Mouse (Mus musculus) hindbrain, embryonic 16.5 days (tissue): ENCODE measurements around the gene Gstm4. TPM values are rescaled to one million over a fixed set of nuclear protein-coding genes. Genes with fewer than 3 reads are reported as not detected.

Source experiments
- ATAC-seq: fragments of 200-750 bp; cut with Nextera tagmentation; 2 replicates; pipeline ENCODE4 v1.8.0; 2017; ENCODE audit warnings: moderate TSS enrichment, moderate library complexity
- H3K27ac ChIP-seq: fragments of 300-500 bp; sonication (generic); 2 replicates; pipeline ENCODE4 v1.5.1; 2014; ENCODE audit warnings: low read depth, mild to moderate bottlenecking, control low read depth, low read length, moderate library complexity
- H3K27me3 ChIP-seq: fragments of 300-500 bp; sonication (generic); replicated peaks from 2 replicates; pipeline ENCODE4 v1.6.1; 2014; ENCODE audit warnings: low read length; ENCODE audit not compliant: control insufficient read depth, insufficient read depth
- H3K36me3 ChIP-seq: fragments of 300-500 bp; sonication (generic); 2 replicates; pipeline ENCODE4 v1.6.1; 2014; ENCODE audit warnings: mild to moderate bottlenecking, low read length, moderate library complexity, mixed read lengths; ENCODE audit not compliant: control insufficient read depth, insufficient read depth
- H3K4me1 ChIP-seq: fragments of 300-500 bp; sonication (generic); 2 replicates; pipeline ENCODE4 v1.6.1; 2014; ENCODE audit warnings: low read depth, low read length; ENCODE audit not compliant: control insufficient read depth, insufficient read depth
- H3K4me2 ChIP-seq: fragments of 300-500 bp; sonication (generic); 2 replicates; pipeline ENCODE4 v1.6.1; 2014; ENCODE audit warnings: mild to moderate bottlenecking, low read length, control low read depth, moderate library complexity
- H3K4me3 ChIP-seq: fragments of 300-500 bp; sonication (generic); 2 replicates; pipeline ENCODE4 v1.5.1; 2014; ENCODE audit warnings: mild to moderate bottlenecking, low read length, control low read depth, moderate library complexity
- H3K9ac ChIP-seq: fragments of 300-500 bp; sonication (generic); 2 replicates; pipeline ENCODE4 v1.6.1; 2014; ENCODE audit warnings: low read depth, mild to moderate bottlenecking, control low read depth, low read length, moderate library complexity
- H3K9me3 ChIP-seq: fragments of 300-500 bp; sonication (generic); 2 replicates; pipeline ENCODE4 v1.6.1; 2014; ENCODE audit warnings: mild to moderate bottlenecking, low read length, moderate library complexity; ENCODE audit not compliant: control insufficient read depth
- WGBS: fragments of 180-500 bp; shearing (Covaris S2); extraction: QIAGEN DNeasy Blood & Tissue Kit; methylation state at CpG from one replicate; pipeline ENCODE4 v1.1.7; 2014; 5-methylcytosine and 5-hydroxymethylcytosine counted together
- polyA plus RNA-seq: library from polyadenylated mRNA; unstranded; fragments of >200 nt; fragmentation: Nextera tagmentation; extraction: Ambion mirVana; gene quantifications from 2 replicates; pipeline ENCODE4 v1.2.1, GENCODE M21; 2015

The Gstm4 gene
- polyA plus RNA-seq, result 20.1 and 22.9 TPM in 2 replicates

- H3K36me3 ChIP-seq, result no peaks in the 10 kb centered on the region
- peaks cover 3% of the 10 kb centered on the region for H3K4me1 ChIP-seq
- no peaks in the 10 kb centered on the region for H3K9me3 ChIP-seq
- ATAC-seq, result peak; percentile 96
- H3K9ac ChIP-seq, result peak within 1 kb of the TSS; percentile 79
- H3K4me2 ChIP-seq, result peak within 1 kb of the TSS; percentile 94
- H3K4me3 ChIP-seq, result peak within 1 kb of the TSS; percentile 65
- H3K27ac ChIP-seq, result peak within 1 kb of the TSS; percentile 70
- no peaks in the 10 kb centered on the region for H3K27me3 ChIP-seq
- WGBS, result 8% methylated on average over 29 of the region's 29 CpGs
Observed at GRCm38 (mm10) chr3:108044394-108045140, at the start of gene Gstm4. TSS of gene Gstm4 (minus strand) at chr3:108044894.

GRCm38 (mm10) chr3:108094146-108094545 lies 49.5 kb upstream of the Gstm4 start:
- Histone ChIP-seq H3K27me3 (no peaks in the 10 kb centered on the region), H3K4me1 (no peaks in the 10 kb centered on the region), H3K4me3 (no peak overlapping the region), H3K27ac (no peak overlapping the region), H3K4me2 (no peak overlapping the region), H3K36me3 (no peaks in the 10 kb centered on the region), H3K9me3 (no peaks in the 10 kb centered on the region), H3K9ac (no peak overlapping the region)
- ATAC-seq, result no peak
- 76% methylated on average over 1 of the region's 1 CpGs for WGBS

DNA sequence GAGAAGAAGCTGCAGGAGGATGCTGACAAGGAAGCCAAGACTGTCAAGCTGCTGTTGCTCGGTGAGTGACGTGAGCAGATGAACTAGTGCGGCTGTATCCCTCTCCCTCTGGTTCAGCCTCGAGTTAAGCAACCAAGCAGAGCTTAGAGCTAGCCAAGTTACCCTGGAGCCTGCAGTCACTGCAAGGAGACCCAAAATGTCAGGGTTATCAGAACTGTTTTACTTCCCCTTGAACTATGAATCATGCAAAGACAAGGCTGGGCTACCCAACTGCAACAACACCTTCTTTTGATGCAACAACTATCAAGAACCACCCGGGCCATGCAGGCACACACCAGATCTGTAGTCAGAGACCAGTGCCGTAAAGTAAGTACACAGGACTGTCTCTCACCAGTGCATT lies 48.6 kb upstream of the Gstm4 start:
- no peaks in the 10 kb centered on the region for H3K9me3 ChIP-seq

DNA sequence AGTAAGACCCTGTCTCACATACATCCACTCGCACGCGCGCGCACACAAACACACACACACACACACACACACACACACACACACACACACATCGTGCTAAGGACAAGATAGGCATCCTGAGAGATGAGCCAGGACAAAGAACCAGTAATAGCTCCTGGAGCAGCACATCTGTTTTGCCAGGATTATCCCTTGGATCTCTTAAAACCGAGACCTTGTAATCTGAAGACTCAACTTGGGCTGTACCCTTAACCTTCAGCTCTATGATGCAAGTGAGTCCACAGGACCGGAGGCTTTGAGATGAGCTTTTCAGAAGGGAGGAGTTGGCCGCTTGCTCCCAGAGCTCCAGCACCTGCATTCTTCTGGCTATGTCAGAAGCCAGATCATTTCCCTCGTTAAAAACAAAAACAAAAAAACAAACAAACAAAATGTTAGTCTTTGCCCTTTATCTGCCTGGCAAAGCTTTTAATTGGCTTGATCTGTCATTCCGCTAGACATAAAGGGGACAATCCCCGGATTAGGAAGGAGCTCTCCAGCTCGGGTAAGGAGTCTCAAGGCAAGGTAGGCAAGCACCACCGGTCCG lies 47.9 kb upstream of the Gstm4 start, which contains the start of gene Gnat2:
Gene Gnat2 (plus strand): TSS at position 254 of the 580 bp plus-strand sequence.
- 82% methylated on average over 15 of the region's 15 CpGs for WGBS
- Histone ChIP-seq H3K36me3 (no peaks in the 10 kb centered on the region), H3K27me3 (no peaks in the 10 kb centered on the region), H3K4me2 (no peak within 1 kb of the TSS), H3K27ac (no peak within 1 kb of the TSS), H3K9me3 (no peaks in the 10 kb centered on the region), H3K4me1 (no peaks in the 10 kb centered on the region), H3K4me3 (no peak within 1 kb of the TSS), H3K9ac (no peak within 1 kb of the TSS)
- no peak for ATAC-seq

More for the DNA sequence above, 48.6 kb upstream of the Gstm4 start:
- Histone ChIP-seq H3K4me1 (no peaks in the 10 kb centered on the region), H3K36me3 (no peaks in the 10 kb centered on the region), H3K9ac (no peak overlapping the region), H3K27ac (no peak overlapping the region), H3K4me2 (no peak overlapping the region), H3K4me3 (no peak overlapping the region), H3K27me3 (no peaks in the 10 kb centered on the region)
- WGBS, result 62% methylated on average over 6 of the region's 6 CpGs
- ATAC-seq, result no peak

GRCm38 (mm10) chr3:108092030-108092429 lies 47.3 kb upstream of the Gstm4 start:
- H3K4me3 ChIP-seq, result no peak overlapping the region
- H3K36me3 ChIP-seq, result no peaks in the 10 kb centered on the region
- H3K9ac ChIP-seq, result no peak overlapping the region
- no peak for ATAC-seq
- H3K27me3 ChIP-seq, result no peaks in the 10 kb centered on the region
- WGBS, result 76% methylated on average over 6 of the region's 6 CpGs
- H3K4me2 ChIP-seq, result no peak overlapping the region
- no peaks in the 10 kb centered on the region for H3K4me1 ChIP-seq
- H3K9me3 ChIP-seq, result no peaks in the 10 kb centered on the region
- H3K27ac ChIP-seq, result no peak overlapping the region

DNA sequence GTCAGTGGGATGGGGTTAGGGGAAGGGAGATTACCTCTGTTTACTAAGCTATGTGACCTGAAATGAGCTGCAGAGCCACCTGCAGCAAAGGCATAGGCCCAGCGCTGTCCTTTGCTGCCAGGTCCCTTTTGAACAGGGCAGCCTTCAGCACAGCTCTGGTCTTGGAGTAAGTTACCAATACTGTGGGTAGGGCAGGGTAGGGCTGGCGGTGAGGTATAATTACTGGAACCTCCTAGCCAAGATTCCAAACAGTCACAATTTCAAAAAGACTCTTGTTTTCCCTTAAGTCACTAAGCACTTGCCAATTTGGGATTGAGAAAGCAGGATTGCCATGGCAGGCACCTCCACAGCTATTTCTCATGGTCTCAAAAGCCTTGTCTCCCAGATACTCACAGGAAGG lies 45.9 kb upstream of the Gstm4 start:
- no peak for ATAC-seq
- no peak overlapping the region for H3K9ac ChIP-seq
- no peaks in the 10 kb centered on the region for H3K36me3 ChIP-seq
- no peak overlapping the region for H3K4me2 ChIP-seq
- no peaks in the 10 kb centered on the region for H3K27me3 ChIP-seq
- no peaks in the 10 kb centered on the region for H3K9me3 ChIP-seq
- no peak overlapping the region for H3K27ac ChIP-seq
- H3K4me1 ChIP-seq, result peaks cover 5% of the 10 kb centered on the region
- H3K4me3 ChIP-seq, result no peak overlapping the region
- 83% methylated on average over 2 of the region's 2 CpGs for WGBS

DNA sequence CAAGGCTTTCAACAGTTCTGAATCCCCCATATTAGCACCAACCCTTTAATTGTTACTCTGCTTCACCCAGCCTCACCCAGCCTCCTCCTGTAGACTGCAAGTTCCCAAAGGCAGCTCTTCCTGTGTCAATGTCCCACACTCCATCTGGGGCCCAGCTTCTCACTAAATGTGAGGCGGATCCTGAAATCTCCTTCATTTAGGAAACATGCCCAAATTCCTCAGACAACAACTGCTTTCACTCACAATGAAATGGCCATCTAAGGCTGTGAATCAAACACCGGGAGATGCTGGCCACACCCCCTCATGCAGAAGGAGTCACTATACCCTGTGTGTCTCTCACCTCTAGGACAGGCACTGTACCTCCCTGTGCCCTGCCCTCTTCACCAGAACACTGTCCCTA lies 45.2 kb upstream of the Gstm4 start:
- Histone ChIP-seq H3K27me3 (no peaks in the 10 kb centered on the region), H3K4me3 (no peak overlapping the region), H3K4me1 (peaks cover 5% of the 10 kb centered on the region), H3K9me3 (no peaks in the 10 kb centered on the region), H3K36me3 (no peaks in the 10 kb centered on the region), H3K9ac (no peak overlapping the region), H3K4me2 (no peak overlapping the region), H3K27ac (no peak overlapping the region)
- WGBS, result 48% methylated on average over 2 of the region's 2 CpGs
- no peak for ATAC-seq

- WGBS, result 33% methylated on average over 5 of the region's 5 CpGs
- H3K27ac ChIP-seq, result no peak overlapping the region
- no peaks in the 10 kb centered on the region for H3K9me3 ChIP-seq
- H3K27me3 ChIP-seq, result no peaks in the 10 kb centered on the region
- peaks cover 15% of the 10 kb centered on the region for H3K4me1 ChIP-seq
- H3K9ac ChIP-seq, result no peak overlapping the region
- no peak for ATAC-seq
- no peak overlapping the region for H3K4me2 ChIP-seq
- no peak overlapping the region for H3K4me3 ChIP-seq
- H3K36me3 ChIP-seq, result no peaks in the 10 kb centered on the region
Observed at GRCm38 (mm10) chr3:108088842-108089380, 44.2 kb upstream of the Gstm4 start.

GRCm38 (mm10) chr3:108087329-108087728 lies 42.6 kb upstream of the Gstm4 start:
- Histone ChIP-seq H3K36me3 (no peaks in the 10 kb centered on the region), H3K27me3 (no peaks in the 10 kb centered on the region), H3K9me3 (no peaks in the 10 kb centered on the region), H3K4me3 (no peak overlapping the region), H3K4me2 (no peak overlapping the region), H3K27ac (no peak overlapping the region), H3K4me1 (peaks cover 23% of the 10 kb centered on the region), H3K9ac (no peak overlapping the region)
- WGBS, result 90% methylated on average over 3 of the region's 3 CpGs
- ATAC-seq, result no peak
